Mouse (Mus musculus) CH12.LX (cell line): ENCODE results near the gene Calcb. TPM values are rescaled to one million over a fixed set of nuclear protein-coding genes. Genes with fewer than 3 reads are reported as not detected.

Experiments
- DNase-seq: peaks from one replicate; pipeline ENCODE4 v3.0.0-alpha.2; 2013; ENCODE audit errors: extremely low read depth
- H3K27ac ChIP-seq: 2 replicates; pipeline ENCODE4 v1.5.1; 2012; ENCODE audit warnings: low read depth, mild to moderate bottlenecking, control low read depth, moderate library complexity; ENCODE audit not compliant: insufficient read depth
- H3K27me3 ChIP-seq: replicated peaks from 2 replicates; pipeline ENCODE3; 2012; ENCODE audit warnings: inconsistent platforms
- H3K36me3 ChIP-seq, 2 experiments: replicated peaks in 1 of 2; 2 replicates each; pipeline versions ENCODE3 to v1.6.1; 2012; ENCODE audit warnings: inconsistent platforms in 1 of 2, low read length in 1 of 2, mild to moderate bottlenecking in 1 of 2, mixed read lengths in 1 of 2, moderate library complexity in 1 of 2; ENCODE audit not compliant: control insufficient read depth in 1 of 2, insufficient read depth in 1 of 2
- H3K4me1 ChIP-seq, 2 experiments: 2 replicates each; pipeline ENCODE4 v1.6.1; 2012; ENCODE audit warnings: inconsistent platforms in 1 of 2, moderate library complexity in 1 of 2; ENCODE audit not compliant: insufficient read depth in 2 of 2, control insufficient read depth in 1 of 2
- H3K4me2 ChIP-seq: 2 replicates; pipeline ENCODE4 v1.6.1; 2012; ENCODE audit warnings: low read depth, mild to moderate bottlenecking, control low read depth; ENCODE audit not compliant: poor library complexity, insufficient read depth, severe bottlenecking
- H3K4me3 ChIP-seq, 3 experiments: fragments of 150-350 bp in 1 of 3; sonication (generic) in 1 of 3; replicated peaks in 1 of 3; 2 replicates each; pipeline versions ENCODE3 to v1.5.1; 2011 to 2012; ENCODE audit warnings: low read depth in 2 of 3, low read length in 2 of 3, mild to moderate bottlenecking in 2 of 3, moderate library complexity in 2 of 3, control low read depth in 1 of 3, improper control_type of control experiment in 1 of 3, inconsistent platforms in 1 of 3, mixed read lengths in 1 of 3; ENCODE audit not compliant: poor library complexity in 1 of 3
- H3K79me2 ChIP-seq: replicated peaks from 2 replicates; pipeline ENCODE4 v1.6.1; 2012; ENCODE audit warnings: mild to moderate bottlenecking, moderate library complexity; ENCODE audit not compliant: control insufficient read depth, poor library complexity, insufficient read depth, severe bottlenecking; ENCODE audit errors: extremely low read depth
- H3K9ac ChIP-seq: 2 replicates; pipeline ENCODE4 v1.6.1; 2012; ENCODE audit warnings: low read depth, mild to moderate bottlenecking, control low read depth, moderate library complexity; ENCODE audit not compliant: insufficient read depth
- H3K9me3 ChIP-seq: replicated peaks from 2 replicates; pipeline ENCODE3; 2012; ENCODE audit warnings: low read length, inconsistent platforms, mixed read lengths
- BHLHE40 ChIP-seq: IDR thresholded peaks from 2 replicates; pipeline ENCODE4 v1.6.1; 2011; ENCODE audit warnings: mild to moderate bottlenecking, low read depth, low read length, improper control_type of control experiment
- CHD1 ChIP-seq: IDR thresholded peaks from 2 replicates; pipeline ENCODE4 v1.6.1; 2012; ENCODE audit warnings: low read depth, low read length, improper control_type of control experiment, inconsistent platforms
- CHD2 ChIP-seq: IDR thresholded peaks from 2 replicates; pipeline ENCODE4 v1.6.1; 2011; ENCODE audit warnings: low read length, improper control_type of control experiment
- CTCF ChIP-seq, 2 experiments: IDR thresholded peaks in 1 of 2; conservative IDR thresholded peaks in 1 of 2; 2 replicates each; pipeline ENCODE4 v1.5.1; 2011 to 2012; ENCODE audit warnings: low read depth in 2 of 2, low read length in 2 of 2, improper control_type of control experiment in 1 of 2, inconsistent platforms in 1 of 2, mild to moderate bottlenecking in 1 of 2, moderate library complexity in 1 of 2
- E2F4 ChIP-seq: IDR thresholded peaks from 2 replicates; pipeline ENCODE4 v1.6.1; 2011; ENCODE audit warnings: low read depth, low read length, improper control_type of control experiment; ENCODE audit not compliant: insufficient replicate concordance
- ELF1 ChIP-seq: IDR thresholded peaks from 2 replicates; pipeline ENCODE4 v1.6.1; 2014; ENCODE audit warnings: low read depth, mild to moderate bottlenecking, inconsistent platforms, low read length, improper control_type of control experiment
- EP300 ChIP-seq: IDR thresholded peaks from 2 replicates; pipeline ENCODE4 v1.6.1; 2011; ENCODE audit warnings: low read length, improper control_type of control experiment
- GABPA ChIP-seq: IDR thresholded peaks from 2 replicates; pipeline ENCODE4 v1.6.1; 2012; ENCODE audit warnings: low read depth, low read length, improper control_type of control experiment, inconsistent platforms; ENCODE audit not compliant: insufficient replicate concordance
- HCFC1 ChIP-seq: IDR thresholded peaks from 2 replicates; pipeline ENCODE4 v1.6.1; 2012; ENCODE audit warnings: low read depth, mild to moderate bottlenecking, inconsistent platforms, low read length, improper control_type of control experiment
- IRF4 ChIP-seq: IDR thresholded peaks from 2 replicates; pipeline ENCODE4 v1.6.1; 2014; ENCODE audit warnings: low read depth, mild to moderate bottlenecking, inconsistent platforms, low read length, improper control_type of control experiment
- JUN ChIP-seq: IDR thresholded peaks from 2 replicates; pipeline ENCODE4 v1.6.1; 2011; ENCODE audit warnings: low read depth, mild to moderate bottlenecking, low read length, improper control_type of control experiment, moderate library complexity; ENCODE audit not compliant: insufficient read depth
- KAT2A ChIP-seq: IDR thresholded peaks from 2 replicates; pipeline ENCODE4 v1.6.1; 2012; ENCODE audit warnings: low read length, improper control_type of control experiment, inconsistent platforms; ENCODE audit not compliant: insufficient replicate concordance
- MAX ChIP-seq: IDR thresholded peaks from 2 replicates; pipeline ENCODE4 v1.6.1; 2011; ENCODE audit warnings: low read length, improper control_type of control experiment
- MAZ ChIP-seq: IDR thresholded peaks from 2 replicates; pipeline ENCODE4 v1.6.1; 2012; ENCODE audit warnings: low read depth, mild to moderate bottlenecking, inconsistent platforms, low read length, improper control_type of control experiment, moderate library complexity
- MEF2A ChIP-seq: IDR thresholded peaks from 2 replicates; pipeline ENCODE4 v1.6.1; 2014; ENCODE audit warnings: low read depth, mild to moderate bottlenecking, inconsistent platforms, low read length, improper control_type of control experiment, borderline replicate concordance
- MXI1 ChIP-seq: IDR thresholded peaks from 2 replicates; pipeline ENCODE4 v1.6.1; 2011; ENCODE audit warnings: mild to moderate bottlenecking, low read depth, low read length, improper control_type of control experiment
- NELFE ChIP-seq: IDR thresholded peaks from 2 replicates; pipeline ENCODE4 v1.6.1; 2011; ENCODE audit warnings: low read depth, low read length, improper control_type of control experiment
- NRF1 ChIP-seq: IDR thresholded peaks from 2 replicates; pipeline ENCODE4 v1.6.1; 2014; ENCODE audit warnings: low read depth, mild to moderate bottlenecking, inconsistent platforms, low read length, improper control_type of control experiment, moderate library complexity
- PAX5 ChIP-seq: IDR thresholded peaks from 2 replicates; pipeline ENCODE4 v1.6.1; 2012; ENCODE audit warnings: low read length, inconsistent platforms, mixed read lengths
- POLR2A ChIP-seq: IDR thresholded peaks from 2 replicates; pipeline ENCODE4 v1.6.1; 2011; ENCODE audit warnings: low read depth, mild to moderate bottlenecking, improper control_type of control experiment, low read length
- POLR2AphosphoS2 ChIP-seq: IDR thresholded peaks from 2 replicates; pipeline ENCODE4 v1.6.1; 2011; ENCODE audit warnings: low read depth, low read length, improper control_type of control experiment
- RAD21 ChIP-seq: IDR thresholded peaks from 2 replicates; pipeline ENCODE4 v1.6.1; 2011; ENCODE audit warnings: low read depth, mild to moderate bottlenecking, low read length, improper control_type of control experiment, moderate library complexity
- RCOR1 ChIP-seq: conservative IDR thresholded peaks from 2 replicates; pipeline ENCODE4 v1.6.1; 2012; ENCODE audit warnings: low read depth, mild to moderate bottlenecking, inconsistent platforms, low read length, improper control_type of control experiment
- SIN3A ChIP-seq: IDR thresholded peaks from 2 replicates; pipeline ENCODE4 v1.6.1; 2012; ENCODE audit warnings: low read length, improper control_type of control experiment, inconsistent platforms
- SMC3 ChIP-seq: IDR thresholded peaks from 2 replicates; pipeline ENCODE4 v1.6.1; 2011; ENCODE audit warnings: low read depth, low read length, improper control_type of control experiment
- TCF12 ChIP-seq: IDR thresholded peaks from 2 replicates; pipeline ENCODE4 v1.6.1; 2014; ENCODE audit warnings: low read depth, mild to moderate bottlenecking, inconsistent platforms, low read length, improper control_type of control experiment
- UBTF ChIP-seq: IDR thresholded peaks from 2 replicates; pipeline ENCODE4 v1.6.1; 2012; ENCODE audit warnings: low read depth, mild to moderate bottlenecking, inconsistent platforms, low read length, improper control_type of control experiment, moderate library complexity
- USF1 ChIP-seq: IDR thresholded peaks from 2 replicates; pipeline ENCODE4 v1.6.1; 2014; ENCODE audit warnings: low read depth, mild to moderate bottlenecking, inconsistent platforms, low read length, improper control_type of control experiment
- USF2 ChIP-seq: conservative IDR thresholded peaks from 2 replicates; pipeline ENCODE4 v1.6.1; 2011; ENCODE audit warnings: low read depth, low read length, improper control_type of control experiment
- ZC3H11A ChIP-seq: IDR thresholded peaks from 2 replicates; pipeline ENCODE4 v1.6.1; 2012; ENCODE audit warnings: low read depth, mild to moderate bottlenecking, inconsistent platforms, low read length, improper control_type of control experiment
- ZKSCAN1 ChIP-seq: IDR thresholded peaks from 2 replicates; pipeline ENCODE4 v1.6.1; 2012; ENCODE audit warnings: low read depth, inconsistent platforms, low read length, improper control_type of control experiment, borderline replicate concordance
- ZMIZ1 ChIP-seq: IDR thresholded peaks from 2 replicates; pipeline ENCODE4 v1.6.1; 2012; ENCODE audit warnings: low read depth, mild to moderate bottlenecking, inconsistent platforms, low read length, improper control_type of control experiment
- ZNF384 ChIP-seq: IDR thresholded peaks from 2 replicates; pipeline ENCODE4 v1.6.1; 2012; ENCODE audit warnings: low read depth, low read length, improper control_type of control experiment, inconsistent platforms
- dilution Hi-C: fragments of 300-500 bp; cut with MboI; formaldehyde crosslinking; loops from 2 replicates; pipeline ENCODE4 v1.14.3; 2020; ENCODE audit warnings: low sequenced_read_pairs; ENCODE audit not compliant: extremely low pct_unique_long_range_greater_than_20kb, extremely low pct_ligation_motif_present
- in situ Hi-C: fragments of 300-500 bp; cut with MboI; formaldehyde crosslinking; loops from 3 replicates; pipeline ENCODE4 v1.14.3; 2019; ENCODE audit warnings: low sequenced_read_pairs, low pct_ligation_motif_present, low pct_unique_long_range_greater_than_20kb, mixed read lengths
- polyA plus RNA-seq: library from polyadenylated mRNA; unstranded; fragments of >175 nt; gene quantifications from 2 replicates; pipeline ENCODE4 v1.2.1, GENCODE M21; 2012; ENCODE audit warnings: low read depth; ENCODE audit not compliant: insufficient read length
- total RNA-seq, 2 experiments: library from RNA; depleted of rRNA; stranded (reverse); fragments of 300-350 nt in 1 of 2; fragments of >200 nt in 1 of 2; gene quantifications; 2 replicates each; pipeline ENCODE4 v1.2.3; 2012 to 2014

The Calcb gene
- total and polyA plus RNA-seq, 3 experiments: not detected

DNA sequence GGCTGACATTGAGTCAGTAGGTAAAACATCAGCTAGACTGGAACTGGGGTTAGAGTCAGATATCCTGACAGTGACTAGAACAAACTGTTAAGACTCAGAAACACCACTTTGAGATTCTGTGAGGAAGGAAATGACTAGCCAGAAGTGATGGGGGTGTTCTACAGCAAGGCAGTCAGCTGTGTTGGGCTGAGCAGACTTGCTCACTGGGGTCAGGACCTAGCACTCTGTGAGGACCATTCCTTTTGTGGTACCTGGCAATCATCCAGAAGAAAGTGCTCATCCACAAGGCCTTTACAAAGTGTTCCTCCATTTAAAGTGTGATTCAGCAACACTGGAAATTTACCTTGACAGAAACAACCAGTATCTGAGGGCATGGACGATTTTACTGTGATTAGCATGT, 5.9 kb upstream of the Calcb start:
- TF ChIP-seq RCOR1 (no peak), NRF1 (no peak), ZNF384 (no peak), HCFC1 (no peak), GABPA (no peak), IRF4 (no peak), MEF2A (no peak), RAD21 (no peak), CHD1 (no peak), UBTF (no peak), ELF1 (no peak), PAX5 (no peak), ZMIZ1 (no peak), NELFE (no peak)
- no peak overlapping the region for H3K27ac ChIP-seq
- H3K4me3 ChIP-seq: no peak overlapping the region
- no peaks in the 10 kb centered on the region for H3K79me2 ChIP-seq
- H3K27me3 ChIP-seq: no peaks in the 10 kb centered on the region
- peaks cover 0 to 8% of the 10 kb centered on the region in 2 experiments; a peak in 2 of 4 replicates for H3K4me1 ChIP-seq
- H3K9me3 ChIP-seq: no peaks in the 10 kb centered on the region
- H3K9ac ChIP-seq: no peak overlapping the region
- in situ Hi-C loops: no loop called here
- H3K4me2 ChIP-seq: no peak overlapping the region
- no peak for DNase-seq
- no peaks in the 10 kb centered on the region for H3K36me3 ChIP-seq
- dilution Hi-C loops: no loop called here

DNA sequence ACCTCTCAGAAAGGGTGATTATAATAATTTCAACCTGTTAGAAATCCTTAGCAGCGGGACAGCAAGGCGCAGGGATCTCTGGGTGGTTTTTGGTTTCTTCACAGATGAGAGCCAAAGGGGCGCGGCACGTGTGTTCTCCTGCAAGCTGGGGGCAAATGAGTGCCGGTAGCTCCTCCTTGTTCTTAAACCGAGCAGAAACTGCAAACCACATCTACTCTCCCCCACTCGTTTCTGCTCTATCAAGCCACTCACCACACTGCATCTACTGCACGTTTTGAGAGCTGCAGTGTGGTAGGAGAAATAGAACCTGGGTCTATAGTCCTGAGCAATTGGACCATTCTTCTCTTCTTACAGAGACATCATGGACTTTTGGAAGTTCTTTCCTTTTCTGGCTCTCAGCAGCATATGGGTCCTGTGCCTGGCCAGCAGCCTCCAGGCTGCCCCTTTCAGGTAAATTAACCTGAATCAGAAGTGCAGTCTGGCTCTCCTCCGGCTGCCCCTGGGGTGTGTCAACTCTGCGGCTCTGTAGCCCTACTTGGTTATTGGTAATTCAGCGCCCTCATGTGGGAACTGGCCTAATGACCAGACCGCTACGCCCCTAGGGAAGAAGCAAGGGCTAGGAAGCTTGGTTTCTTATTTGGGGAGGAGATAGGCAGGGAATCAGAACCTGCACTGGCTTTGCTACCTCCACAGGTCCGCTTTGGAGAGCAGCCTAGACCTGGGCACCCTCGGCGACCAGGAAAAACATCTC, 1.1 kb downstream of the Calcb start:
- H3K4me1 ChIP-seq: peaks cover 2 to 7% of the 10 kb centered on the region in 2 experiments; a peak in 2 of 4 replicates
- TF ChIP-seq RAD21 (peak; percentile 75), KAT2A (no peak), USF1 (no peak), IRF4 (no peak), POLR2A (no peak), MAZ (0 out of 2 replicates have a peak, but pooled peaks have one; percentile 25), ZC3H11A (no peak), MXI1 (peak; percentile 39; the same call in 1 of the 2 replicates), CHD2 (no peak), SIN3A (no peak), TCF12 (no peak), PAX5 (no peak), POLR2AphosphoS2 (no peak), E2F4 (no peak), ZNF384 (no peak), EP300 (no peak), BHLHE40 (peak; percentile 61), MAX (no peak), ZKSCAN1 (no peak), CHD1 (no peak), CTCF (conservative IDR thresholded peaks at IDR 0.05 in 1 of 2, IDR thresholded peaks at IDR 0.05 in 1 of 2; ENCODE audit: low read depth in 2 of 2, low read length in 2 of 2) (peak in 1 of 2 experiments; percentile 79; a peak in 2 of 4 replicates), JUN (no peak), USF2 (no peak), SMC3 (peak; percentile 68)
- TF ChIP-seq, all 38 proteins: peak for 6
- Histone ChIP-seq H3K9me3 (no peaks in the 10 kb centered on the region), H3K4me2 (peak overlapping the region; percentile 48), H3K36me3 (no peaks in the 10 kb centered on the region), H3K4me3 (no peak overlapping the region), H3K79me2 (no peaks in the 10 kb centered on the region), H3K27me3 (no peaks in the 10 kb centered on the region), H3K27ac (no peak overlapping the region), H3K9ac (no peak overlapping the region)
- dilution Hi-C loops: no loop called here
- in situ Hi-C loops: no loop called here
- DNase-seq: peak; percentile 21
